In genomic region chr11:77160744-77161143, GRCm38 (mm10) we compare ENCODE assay signal across 13 mouse cellular contexts.
"Had no signal": no experiment of that assay in that cellular context is flagged by ENCODE, and none has a peak within 500 bp of the region (broad histone marks: within the 10 kb centered on the region; RNA-seq: fewer than 3 reads in every experiment).

No protein-coding gene starts in this region.

- H3K27ac ChIP-seq: kidney, embryonic 15.5 days; limb, embryonic 15.5 days; liver, embryonic 12.5 days; midbrain, embryonic 12.5 days had no signal

- H3K9ac ChIP-seq: kidney, embryonic 15.5 days; limb, embryonic 15.5 days; liver, embryonic 12.5 days; lung, embryonic 14.5 days; midbrain, embryonic 12.5 days had no signal

- H3K4me3 ChIP-seq: kidney, embryonic 15.5 days; limb, embryonic 15.5 days; liver, embryonic 12.5 days; midbrain, embryonic 12.5 days had no signal

- H3K4me1 ChIP-seq: kidney, embryonic 15.5 days; limb, embryonic 15.5 days; midbrain, embryonic 12.5 days had no signal

- H3K4me2 ChIP-seq: kidney, embryonic 15.5 days; limb, embryonic 15.5 days; liver, embryonic 12.5 days; lung, embryonic 14.5 days; midbrain, embryonic 12.5 days had no signal

- H3K36me3 ChIP-seq: kidney, embryonic 15.5 days; limb, embryonic 15.5 days; liver, embryonic 12.5 days; midbrain, embryonic 12.5 days had no signal

- H3K9me3 ChIP-seq: kidney, embryonic 15.5 days; limb, embryonic 15.5 days; liver, embryonic 12.5 days; midbrain, embryonic 12.5 days had no signal

- DNase-seq: kidney, adult 2 months; kidney, postnatal 14 days; layer of hippocampus, postnatal 36 days; lung, embryonic 14.5 days; lung, postnatal 14 days; right cerebral cortex, postnatal 25 days; spleen, adult 18-20 months; thymus, postnatal 36 days had no signal

- H3K27me3 ChIP-seq: kidney, embryonic 15.5 days; limb, embryonic 15.5 days; liver, embryonic 12.5 days; midbrain, embryonic 12.5 days had no signal

- ATAC-seq: liver, embryonic 12.5 days; midbrain, embryonic 16.5 days had no signal
